Mouse (Mus musculus) MEL-GATA-1-ER (cell line): ENCODE measurements around the gene Epas1.

Experiments
- DNase-seq: peaks from one replicate; pipeline ENCODE4 v3.0.0-alpha.2; 2012; ENCODE audit warnings: low read depth; ENCODE audit errors: extremely low read depth

The Epas1 gene

DNA sequence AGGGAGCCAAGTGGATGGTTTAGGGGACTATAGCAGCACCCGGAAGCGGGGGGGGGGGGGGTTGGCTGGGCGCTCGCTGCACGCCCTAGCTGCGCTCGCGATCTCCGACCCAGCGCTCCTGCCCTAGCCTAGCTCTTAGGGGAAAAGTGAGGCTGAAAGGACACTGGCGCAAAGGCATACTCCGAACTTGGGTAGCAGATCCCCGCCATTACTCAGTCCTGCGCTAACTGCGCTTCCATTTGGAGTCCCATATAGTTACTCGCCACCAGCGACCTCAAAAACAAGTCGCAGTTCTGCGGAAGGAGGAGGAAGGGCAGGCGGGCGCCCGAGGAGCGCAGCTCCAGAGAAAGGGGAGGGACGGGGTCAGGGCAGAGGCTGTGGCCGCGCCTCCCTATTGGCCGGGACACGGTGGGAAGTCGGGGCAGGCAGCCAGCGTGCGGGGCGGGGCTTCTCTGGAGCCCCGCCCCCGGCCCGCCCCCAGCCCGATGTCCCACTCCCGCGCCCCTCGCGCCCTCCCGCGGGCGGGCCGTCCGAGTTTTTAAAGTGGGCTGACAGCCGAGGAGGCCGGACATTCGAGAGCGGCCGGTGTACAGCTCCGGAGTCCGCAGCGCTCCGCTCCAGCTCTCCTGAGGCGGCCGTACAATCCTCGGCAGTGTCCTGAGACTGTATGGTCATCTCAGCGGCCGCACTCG, at the start of gene Epas1:
Epas1 (plus strand) TSS at position 571 of the 692 bp plus-strand sequence.
- DNase-seq = no peak

DNA sequence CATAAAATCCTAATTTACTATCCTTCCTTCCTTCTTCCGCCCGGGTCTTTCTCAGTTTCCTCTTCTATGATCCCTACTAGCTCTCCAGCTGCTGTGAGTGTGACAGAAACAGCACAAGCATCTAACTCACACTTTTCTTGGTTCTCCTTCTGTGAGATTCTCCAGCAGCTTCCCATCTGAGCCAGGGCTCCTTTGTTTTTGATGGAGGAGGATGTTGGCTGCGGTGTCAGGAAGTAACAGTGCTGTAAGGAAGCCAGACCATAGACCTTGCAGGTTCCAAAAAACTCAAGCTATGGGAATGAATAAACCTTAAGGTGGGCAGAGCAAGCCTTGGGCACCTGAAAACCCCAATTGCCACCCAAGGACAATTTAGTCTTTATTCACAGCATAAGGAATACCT, 48.3 kb upstream of the Epas1 start:
- no peak for DNase-seq

DNA sequence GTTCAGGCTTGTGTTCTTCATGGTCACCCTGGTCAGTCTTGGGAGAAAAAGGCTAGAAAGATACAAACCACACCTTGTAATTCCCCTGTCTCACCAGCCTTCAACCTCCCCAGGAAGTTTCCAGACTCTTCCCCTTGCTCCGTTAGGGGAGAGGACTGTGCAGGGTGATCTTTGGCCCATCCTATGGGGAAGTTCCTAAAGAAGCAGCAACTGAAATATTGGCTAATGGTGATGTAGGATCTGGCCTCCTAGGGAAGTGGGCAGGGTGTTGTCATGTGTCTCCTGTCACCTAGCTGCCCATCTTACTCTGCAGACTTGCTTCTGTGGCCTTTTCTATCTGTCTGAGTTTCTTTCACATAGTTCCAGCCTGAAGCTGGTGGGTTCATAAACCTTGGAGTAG, 47.0 kb upstream of the Epas1 start:
- DNase-seq = no peak

- DNase-seq = no peak
Observed at GRCm38 (mm10) chr17:86709803-86710202, 43.7 kb upstream of the Epas1 start.

DNA sequence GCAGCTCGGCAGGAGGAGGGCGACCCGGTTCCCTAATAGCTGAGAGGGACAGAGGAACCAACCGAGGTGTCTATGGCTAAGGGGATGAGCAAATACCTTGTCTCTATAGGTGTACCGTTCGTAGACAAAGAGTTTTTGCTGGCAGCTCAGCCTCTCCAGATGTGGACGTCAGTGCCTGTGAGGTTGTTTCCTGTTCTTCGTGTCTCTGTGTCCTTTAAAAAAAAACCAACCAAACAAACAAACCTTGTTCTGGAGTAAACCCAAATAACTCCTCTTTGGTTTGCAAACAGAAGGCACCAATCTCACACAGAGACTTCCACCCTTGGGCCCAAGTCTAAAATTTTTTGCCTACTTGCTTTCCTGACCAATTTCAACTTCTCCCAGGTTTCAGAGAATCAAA, 43.1 kb upstream of the Epas1 start:
- no peak for DNase-seq

- DNase-seq = no peak
Observed at GRCm38 (mm10) chr17:86711949-86712348, 41.6 kb upstream of the Epas1 start.

- no peak for DNase-seq
Observed at GRCm38 (mm10) chr17:86712601-86713000, 40.9 kb upstream of the Epas1 start.

GRCm38 (mm10) chr17:86713591-86713990, 39.9 kb upstream of the Epas1 start:
- DNase-seq = no peak

- no peak for DNase-seq
Observed at GRCm38 (mm10) chr17:86724786-86725415, 28.6 kb upstream of the Epas1 start.

DNA sequence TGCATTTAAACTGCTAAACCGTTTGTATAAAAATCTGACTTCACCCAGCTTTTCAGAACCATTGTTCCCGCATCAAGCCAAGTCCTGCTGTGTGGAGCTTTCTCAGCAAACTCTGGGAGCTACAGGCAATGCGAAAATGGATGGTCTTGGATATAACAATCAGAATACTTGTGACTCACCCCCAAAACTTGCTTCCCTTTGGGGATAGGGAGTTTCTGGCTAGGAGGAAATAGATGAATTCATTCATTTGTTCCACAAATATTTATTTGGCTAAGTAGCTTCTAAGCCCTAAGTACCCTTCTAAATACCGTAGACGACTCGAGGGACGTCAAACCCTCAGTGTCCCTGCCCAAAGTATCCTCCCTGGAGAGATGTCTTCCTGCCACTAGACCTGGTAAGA, 27.0 kb upstream of the Epas1 start:
- no peak for DNase-seq

- no peak for DNase-seq
Observed at GRCm38 (mm10) chr17:86727031-86727430, 26.5 kb upstream of the Epas1 start.

- peak; percentile 50 for DNase-seq
Observed at GRCm38 (mm10) chr17:86731273-86731672, 22.2 kb upstream of the Epas1 start.

DNA sequence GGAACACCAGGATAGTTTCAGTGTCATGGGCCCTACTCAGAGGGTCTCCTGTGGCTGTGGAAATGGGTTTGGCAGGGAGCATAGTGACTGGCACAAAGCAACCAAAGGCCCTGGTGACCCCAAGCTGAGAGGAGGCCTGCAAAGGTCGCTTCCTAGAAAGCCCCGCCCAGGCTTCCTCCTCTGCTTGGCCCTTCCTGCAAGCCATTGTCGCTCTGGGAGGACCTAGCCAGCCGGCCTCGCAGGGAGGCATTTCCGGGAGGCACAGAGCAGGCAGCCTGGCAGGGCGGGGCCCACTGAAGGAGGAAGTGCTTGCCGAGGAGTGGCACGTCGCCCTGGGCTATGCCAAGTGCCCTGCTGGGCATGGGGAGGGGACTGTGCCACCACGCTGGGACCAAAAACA, 21.5 kb upstream of the Epas1 start:
- DNase-seq = peak; percentile 63

- DNase-seq = peak; percentile 20
Observed at GRCm38 (mm10) chr17:86732522-86732921, 21.0 kb upstream of the Epas1 start.

DNA sequence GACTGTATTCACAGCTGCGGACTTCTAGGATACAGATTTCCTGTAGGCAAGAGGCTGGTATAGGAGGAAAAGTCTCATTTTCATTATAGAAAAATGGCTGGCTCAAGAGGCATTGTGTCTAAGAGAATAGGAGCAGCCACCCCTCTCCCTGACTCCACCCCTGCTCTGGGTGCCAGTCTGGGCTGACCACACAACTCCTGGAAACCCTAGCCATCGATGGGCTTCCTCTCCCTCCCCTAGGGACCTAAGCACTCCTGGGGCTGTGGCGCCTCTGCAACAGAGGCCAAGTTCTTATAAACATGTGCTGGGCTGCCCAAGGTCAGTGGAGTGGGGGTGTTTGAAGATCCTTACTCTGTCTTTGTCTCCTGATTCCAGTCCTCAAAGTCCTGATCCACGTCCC, 19.9 kb upstream of the Epas1 start:
- no peak for DNase-seq

DNA sequence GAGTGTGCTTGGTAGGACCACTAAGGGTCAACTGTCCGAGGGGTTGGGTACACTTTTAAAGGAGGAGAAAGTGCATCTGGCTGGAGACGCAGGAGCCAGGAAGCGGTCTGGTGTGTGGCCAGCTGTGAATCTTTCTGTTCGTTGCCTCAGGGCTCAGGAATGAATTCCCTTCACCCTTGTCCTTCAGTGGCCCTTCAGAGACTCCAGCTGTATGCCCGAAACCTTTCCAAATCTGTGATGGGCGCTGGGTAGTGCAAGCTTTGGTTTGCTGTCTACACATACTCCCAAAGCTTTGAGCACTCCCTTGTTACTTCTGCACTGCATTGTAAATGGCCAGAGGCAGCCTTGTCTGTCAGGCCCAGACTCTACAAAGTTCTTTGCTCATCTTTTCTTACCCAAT, 15.0 kb upstream of the Epas1 start:
- no peak for DNase-seq

DNA sequence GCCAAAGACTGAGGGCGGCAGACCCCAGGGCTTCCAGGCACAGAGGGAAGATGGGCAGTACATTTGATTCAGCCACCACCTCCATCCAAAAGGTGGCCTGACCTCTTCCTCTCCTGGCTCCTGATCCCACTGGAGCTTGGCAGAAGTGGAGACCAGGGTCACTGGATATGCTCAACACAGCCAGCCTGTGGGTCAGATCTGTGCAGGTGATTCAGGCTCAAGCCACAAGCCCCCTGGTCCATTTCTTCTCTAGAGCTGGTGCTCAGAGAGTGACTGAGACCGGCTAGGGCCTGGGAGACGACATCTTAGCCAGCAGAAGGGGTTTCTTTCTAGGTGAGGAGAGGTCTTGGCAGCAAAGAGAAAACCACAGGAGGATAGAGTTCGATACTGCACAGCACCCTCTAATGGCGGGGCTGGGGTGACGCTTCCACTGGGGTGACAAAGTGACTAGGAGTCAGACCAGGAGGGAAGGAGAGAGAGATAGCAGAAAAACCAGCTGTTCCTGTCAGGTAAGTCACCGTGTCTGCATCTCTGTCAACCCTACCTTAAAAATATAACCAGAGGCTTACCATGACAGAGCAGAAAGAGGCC, 10.1 kb upstream of the Epas1 start:
- DNase-seq = no peak

DNA sequence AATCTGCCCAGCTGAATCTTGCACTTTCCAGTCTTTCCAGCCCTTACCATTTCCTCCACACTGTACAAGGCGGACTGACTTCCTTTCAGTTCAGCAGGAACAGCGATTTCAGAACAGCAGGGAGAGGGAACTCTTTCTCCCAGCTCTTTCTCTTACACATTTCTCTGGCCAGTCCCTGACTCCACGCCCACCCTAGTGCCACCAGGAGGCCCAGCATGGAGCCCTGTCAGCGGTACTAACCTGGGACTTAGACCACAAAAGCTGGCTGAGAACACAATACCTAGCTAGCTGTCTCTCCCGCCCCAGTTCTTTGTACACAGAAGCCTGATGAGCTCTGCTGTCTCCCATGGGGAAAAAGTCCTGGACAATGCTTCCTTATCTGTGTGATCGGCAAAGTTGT, 8.6 kb upstream of the Epas1 start:
- DNase-seq = no peak

GRCm38 (mm10) chr17:86751373-86751871, 2.1 kb upstream of the Epas1 start:
- DNase-seq = no peak

DNA sequence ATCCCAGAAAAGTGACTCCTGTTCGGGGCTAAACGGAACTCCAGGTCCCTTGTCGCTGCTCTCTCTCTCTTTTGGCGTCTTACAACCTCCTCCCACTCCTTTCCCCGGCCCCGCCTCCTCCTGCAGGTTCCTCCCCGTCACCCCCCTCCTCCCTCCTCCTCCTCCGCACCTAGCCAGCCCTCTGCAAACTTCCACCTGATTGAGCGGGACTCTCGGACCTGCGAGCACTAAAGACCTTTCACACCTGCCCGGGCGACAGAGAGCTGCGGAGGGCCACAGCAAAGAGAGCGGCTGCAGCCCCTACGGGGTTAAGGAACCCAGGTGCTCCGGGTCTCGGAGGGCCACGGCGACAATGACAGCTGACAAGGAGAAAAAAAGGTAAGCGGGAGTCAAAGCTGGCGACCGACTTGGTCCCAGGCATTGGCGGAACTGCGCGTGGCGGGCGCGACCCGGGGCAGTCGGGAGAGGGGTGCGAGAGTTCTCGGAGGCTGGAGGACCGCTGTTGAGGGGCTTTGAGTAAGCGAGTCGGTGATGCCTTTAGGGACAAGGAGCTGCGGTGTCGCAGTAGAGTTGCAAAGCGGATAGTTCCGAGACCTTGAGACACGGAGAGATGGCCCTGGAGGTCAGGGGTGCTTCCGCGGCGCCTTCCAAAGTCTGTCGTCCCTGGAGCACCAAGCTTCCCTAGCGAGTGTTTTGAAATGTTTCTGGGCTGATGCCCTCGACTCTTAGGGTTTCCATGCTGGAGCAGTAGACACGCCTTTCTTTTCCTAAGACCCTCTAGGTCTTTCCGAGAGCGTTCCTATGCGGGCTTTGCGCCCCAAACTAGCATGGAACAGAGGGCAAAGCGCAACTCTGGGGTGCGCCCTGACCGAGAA, 668 bp downstream of the Epas1 start:
- no peak for DNase-seq

DNA sequence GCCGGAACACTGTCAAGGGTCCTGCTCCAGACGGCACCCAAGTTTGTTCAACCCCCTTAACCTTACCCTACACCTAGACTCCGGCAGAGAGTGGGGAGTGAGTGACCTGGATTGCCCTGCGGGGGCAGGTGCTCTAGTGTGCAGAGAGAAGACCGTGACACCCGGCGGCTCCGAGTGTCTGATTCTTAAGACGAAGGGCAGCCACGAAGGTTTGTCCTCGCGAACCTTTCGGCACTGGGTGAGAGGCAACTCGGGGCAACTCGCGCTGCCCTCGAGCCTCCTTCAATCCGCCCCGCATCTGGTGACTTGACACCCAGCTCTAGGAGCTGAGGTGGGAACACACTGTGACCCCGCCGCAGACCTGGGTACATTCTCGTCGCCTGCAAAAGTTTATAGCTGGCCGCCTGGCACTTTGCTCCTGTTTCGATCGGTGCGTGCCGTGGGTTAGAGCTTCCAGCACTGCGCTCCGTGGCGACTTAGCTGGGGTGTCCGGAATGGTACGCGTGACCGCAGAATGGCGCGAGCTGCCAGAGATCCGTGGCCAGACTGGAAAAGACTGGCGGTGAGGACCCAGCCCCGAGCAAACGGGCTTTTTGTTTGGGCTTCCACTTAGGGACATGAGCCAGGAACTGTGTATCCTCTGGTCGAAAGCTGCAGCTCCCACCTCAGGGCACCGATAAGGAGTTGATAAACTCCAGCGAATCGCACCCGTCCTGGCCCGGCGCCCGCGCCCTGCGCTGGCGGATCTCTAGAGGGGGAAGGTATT, 1.5 kb downstream of the Epas1 start:
- DNase-seq = no peak
